Mouse (Mus musculus): Measurements from ENCODE around the gene Chil1.

Gene Chil1

GRCm38 (mm10) chr1:134168985-134169697 is 12.8 kb upstream of the Chil1 start:
- no peak for DNase-seq (ENCODE audit: low spot score in 2 of 2)

- no peak for DNase-seq (ENCODE audit: low spot score in 2 of 2)
Observed at GRCm38 (mm10) chr1:134173081-134173480, 8.9 kb upstream of the Chil1 start.

- DNase-seq (ENCODE audit: low spot score in 2 of 2), result no peak
Observed at GRCm38 (mm10) chr1:134177976-134178375, 4.0 kb upstream of the Chil1 start.

GRCm38 (mm10) chr1:134184089-134184488 is 2.1 kb downstream of the Chil1 start:
- no peak for DNase-seq (ENCODE audit: low spot score in 2 of 2)

GRCm38 (mm10) chr1:134188217-134188616 is 6.2 kb downstream of the Chil1 start:
- no peak for DNase-seq (ENCODE audit: low spot score in 2 of 2)

GRCm38 (mm10) chr1:134188989-134189729 is 7.2 kb downstream of the Chil1 start:
- peak in 1 of 2 experiments; percentile 58 for DNase-seq (ENCODE audit: low spot score in 2 of 2)

GRCm38 (mm10) chr1:134191192-134191591 is 9.2 kb downstream of the Chil1 start:
- DNase-seq (ENCODE audit: low spot score in 2 of 2), result no peak

GRCm38 (mm10) chr1:134192024-134192423 is 10.0 kb downstream of the Chil1 start:
- DNase-seq (ENCODE audit: low spot score in 2 of 2), result no peak

GRCm38 (mm10) chr1:134193126-134193525 is 11.2 kb downstream of the Chil1 start, which contains the start of gene Mybph:
Gene Mybph, plus strand, starts transcription at chr1:134193448.
- no peak for DNase-seq (ENCODE audit: low spot score in 2 of 2)

GRCm38 (mm10) chr1:134193674-134194197 is 11.8 kb downstream of the Chil1 start:
- no peak for DNase-seq (ENCODE audit: low spot score in 2 of 2)

GRCm38 (mm10) chr1:134194298-134195022 is 12.5 kb downstream of the Chil1 start:
- no peak for DNase-seq (ENCODE audit: low spot score in 2 of 2)

GRCm38 (mm10) chr1:134195117-134195516 is 13.1 kb downstream of the Chil1 start:
- DNase-seq (ENCODE audit: low spot score in 2 of 2), result no peak

GRCm38 (mm10) chr1:134195571-134195970 is 13.6 kb downstream of the Chil1 start:
- no peak for DNase-seq (ENCODE audit: low spot score in 2 of 2)

- DNase-seq (ENCODE audit: low spot score in 2 of 2), result no peak
Observed at GRCm38 (mm10) chr1:134195979-134196378, 14.0 kb downstream of the Chil1 start.

- peak; percentile 55 to 82 for DNase-seq (ENCODE audit: low spot score in 2 of 2)
Observed at GRCm38 (mm10) chr1:134196386-134196785, 14.4 kb downstream of the Chil1 start.

- no peak for DNase-seq (ENCODE audit: low spot score in 2 of 2)
Observed at GRCm38 (mm10) chr1:134197325-134197982, 15.5 kb downstream of the Chil1 start.

GRCm38 (mm10) chr1:134198197-134198995 is 16.4 kb downstream of the Chil1 start:
- DNase-seq (ENCODE audit: low spot score in 2 of 2), result no peak

GRCm38 (mm10) chr1:134200481-134200880 is 18.5 kb downstream of the Chil1 start:
- DNase-seq (ENCODE audit: low spot score in 2 of 2), result no peak

GRCm38 (mm10) chr1:134200998-134201686 is 19.2 kb downstream of the Chil1 start:
- DNase-seq (ENCODE audit: low spot score in 2 of 2), result no peak

GRCm38 (mm10) chr1:134201751-134202420 is 19.9 kb downstream of the Chil1 start:
- DNase-seq (ENCODE audit: low spot score in 2 of 2), result peak in 1 of 2 experiments; percentile 58

Data from spleen, postnatal 10 days (tissue).